Mouse (Mus musculus): Measurements from ENCODE around the gene Jph4.

DNA sequence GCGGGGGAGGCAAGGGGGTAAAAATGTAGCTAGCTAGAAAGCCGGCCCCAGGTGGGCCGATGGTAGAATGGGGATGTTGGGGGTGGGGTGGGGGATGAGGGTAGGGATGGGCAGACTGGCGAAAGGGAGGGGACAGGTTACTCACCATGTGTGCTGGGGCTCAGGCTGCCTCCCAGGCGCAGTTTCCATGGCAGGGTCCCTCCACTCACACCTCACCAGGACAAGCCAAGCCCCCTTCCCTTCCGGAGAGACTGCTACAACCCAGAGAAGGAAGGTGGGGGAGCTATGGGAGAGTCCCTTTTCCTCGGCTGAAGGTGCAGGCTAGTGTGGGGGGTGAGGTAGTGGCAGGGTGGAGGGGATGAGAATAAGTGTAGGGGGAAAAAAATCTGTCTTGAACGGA, 889 bp downstream of the Jph4 start:
- no peak for TF ChIP-seq POLR2A (IDR thresholded peaks at IDR 0.05; ENCODE audit: control insufficient read depth, low read depth, low read length)
- TF ChIP-seq CTCF (IDR thresholded peaks at IDR 0.05; ENCODE audit: control insufficient read depth, insufficient read depth, insufficient replicate concordance, low read depth, low read length), result no peak

All from testis, adult 2 months (tissue).